ENCODE assay signal across 8 mouse cellular contexts in the genomic region with DNA sequence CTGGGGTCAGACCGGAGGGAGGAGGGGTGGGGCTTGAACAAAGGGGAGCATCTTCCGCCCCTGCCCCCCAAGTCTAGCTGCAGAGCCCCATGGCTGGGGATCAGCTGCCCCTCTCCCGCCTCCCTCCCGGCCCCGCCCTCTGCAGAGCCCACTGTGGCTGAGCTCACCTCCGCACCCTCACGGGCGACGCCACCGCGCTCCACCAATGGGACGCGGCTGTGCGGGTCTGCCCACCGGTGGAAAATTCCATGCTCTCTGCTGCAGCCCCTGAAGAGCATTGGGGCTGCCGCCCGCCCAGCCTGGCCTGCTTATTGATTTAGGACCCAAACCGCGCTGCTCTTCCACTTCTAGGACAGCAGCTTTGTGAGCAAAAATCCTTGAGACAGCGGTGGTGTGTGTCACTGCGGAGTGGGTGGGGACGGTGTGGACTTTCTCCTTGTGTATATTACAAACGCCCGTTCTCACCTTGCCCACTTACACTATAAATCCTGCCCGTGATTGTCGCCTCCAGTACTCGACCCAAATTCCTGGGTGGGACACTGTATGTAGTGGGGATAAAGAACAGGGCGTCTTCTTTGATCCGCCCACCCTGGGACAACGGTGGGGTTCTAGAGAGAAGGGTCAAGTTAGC.
A peak's percentile ranks its signal among the peaks of the same experiment; 100 is the strongest.
DNase-seq lines count a peak whose midpoint lies in the region; ATAC-seq and TF ChIP-seq lines count a peak whose summit lies in the region.
"Had no signal": no experiment of that assay in that cellular context is flagged by ENCODE, and none has a peak within 500 bp of the region (broad histone marks: within the 10 kb centered on the region; RNA-seq: fewer than 3 reads in every experiment).

No protein-coding gene starts in this region.

- DNase-seq in cerebellum, adult 8-10 months = peak; percentile 83
- peak; percentile 34 to 47 for DNase-seq in heart, postnatal 36 days
- DNase-seq in layer of hippocampus, adult 11-12 months (ENCODE audit: low spot score) = peak; percentile 72
- no peak for DNase-seq in liver, embryonic 14.5 days (ENCODE audit: low read depth in 3 of 3, low spot score in 3 of 3)
- DNase-seq in thymus, postnatal 14 days = peak; percentile 37

- peak; percentile 96 for ATAC-seq in forebrain, embryonic 16.5 days
- ATAC-seq in liver, embryonic 14.5 days (ENCODE audit: insufficient read depth) = peak; percentile 70
- peak; percentile 96 for ATAC-seq in neural tube, embryonic 14.5 days (ENCODE audit: low read depth)

- peak overlapping the region; percentile 39; the same call in 1 of the 2 replicates for H3K27ac ChIP-seq in forebrain, embryonic 16.5 days (ENCODE audit: low read length)
- no peak overlapping the region for H3K27ac ChIP-seq in liver, embryonic 14.5 days
- H3K27ac ChIP-seq in neural tube, embryonic 14.5 days (ENCODE audit: low read depth, low read length) = peak overlapping the region; percentile 81
- H3K27ac ChIP-seq: macrophage had no signal

- peak overlapping the region; percentile 66 for H3K9ac ChIP-seq in forebrain, embryonic 16.5 days (replicated peaks; ENCODE audit: low read depth, low read length)
- no peak overlapping the region for H3K9ac ChIP-seq in liver, embryonic 14.5 days (replicated peaks)
- peak overlapping the region; percentile 64 for H3K9ac ChIP-seq in neural tube, embryonic 14.5 days (replicated peaks; ENCODE audit: low read depth, low read length)

- WGBS in forebrain, embryonic 16.5 days = 4% methylated on average over 29 of the region's 30 CpGs
- WGBS in liver, embryonic 14.5 days (ENCODE audit: insufficient replicate concordance) = 5% methylated on average over 30 of the region's 30 CpGs
- WGBS in neural tube, embryonic 14.5 days = 3% methylated on average over 29 of the region's 30 CpGs

- H3K4me3 ChIP-seq in forebrain, embryonic 16.5 days (replicated peaks; ENCODE audit: low read length) = peak overlapping the region; percentile 59
- peak overlapping the region; percentile 3 to 25; a peak in 2 of 4 replicates for H3K4me3 ChIP-seq in liver, embryonic 14.5 days (ENCODE audit: insufficient read depth in 1 of 2, low read depth in 2 of 2, low read length in 2 of 2)
- H3K4me3 ChIP-seq in neural tube, embryonic 14.5 days (ENCODE audit: low read depth, low read length) = peak overlapping the region; percentile 36

- H3K9me3 ChIP-seq in forebrain, embryonic 16.5 days (ENCODE audit: control insufficient read depth, low read length) = no peaks in the 10 kb centered on the region
- H3K9me3 ChIP-seq in liver, embryonic 14.5 days (ENCODE audit: control insufficient read depth, low read length) = no peaks in the 10 kb centered on the region
- no peaks in the 10 kb centered on the region for H3K9me3 ChIP-seq in neural tube, embryonic 14.5 days (ENCODE audit: control insufficient read depth, low read length)

- intact Hi-C loops in heart, postnatal 36 days (cut with DNase I) = loop anchor here (5.0 kb wide), 1 partner anchor 221 kb away; no protein-coding TSS in a partner anchor

- H3K4me1 ChIP-seq in forebrain, embryonic 16.5 days (replicated peaks; ENCODE audit: control insufficient read depth, insufficient read depth, low read length) = peaks cover 10% of the 10 kb centered on the region
- H3K4me1 ChIP-seq in liver, embryonic 14.5 days (replicated peaks; ENCODE audit: control insufficient read depth in 2 of 2, insufficient read depth in 2 of 2, low read length in 1 of 2) = no peaks in the 10 kb centered on the region
- H3K4me1 ChIP-seq in neural tube, embryonic 14.5 days (ENCODE audit: control insufficient read depth, insufficient read depth, low read length) = peaks cover 14% of the 10 kb centered on the region

- H3K4me2 ChIP-seq in forebrain, embryonic 16.5 days (ENCODE audit: low read length) = peak overlapping the region; percentile 98
- H3K4me2 ChIP-seq in liver, embryonic 14.5 days (ENCODE audit: low read depth) = peak overlapping the region; percentile 50
- peak overlapping the region; percentile 63 for H3K4me2 ChIP-seq in neural tube, embryonic 14.5 days (ENCODE audit: low read depth, low read length)

- no peaks in the 10 kb centered on the region for H3K27me3 ChIP-seq in forebrain, embryonic 16.5 days (replicated peaks; ENCODE audit: control insufficient read depth, insufficient read depth, low read length)
- H3K27me3 ChIP-seq in liver, embryonic 14.5 days (ENCODE audit: control insufficient read depth, insufficient read depth, low read length) = peaks cover 4% of the 10 kb centered on the region; the same call in 1 of the 2 replicates
- no peaks in the 10 kb centered on the region for H3K27me3 ChIP-seq in neural tube, embryonic 14.5 days (ENCODE audit: control insufficient read depth, insufficient read depth, low read length)

- no peaks in the 10 kb centered on the region for H3K36me3 ChIP-seq in forebrain, embryonic 16.5 days (ENCODE audit: control insufficient read depth, insufficient read depth)
- no peaks in the 10 kb centered on the region for H3K36me3 ChIP-seq in liver, embryonic 14.5 days (replicated peaks; ENCODE audit: control insufficient read depth, insufficient read depth, low read depth)
- H3K36me3 ChIP-seq in neural tube, embryonic 14.5 days (ENCODE audit: control insufficient read depth, insufficient read depth, low read length) = no peaks in the 10 kb centered on the region

- TF ChIP-seq CTCF in liver, embryonic 14.5 days (IDR thresholded peaks at IDR 0.05; ENCODE audit: low read depth) = no peak

- no peak for TF ChIP-seq EP300 in liver, embryonic 14.5 days (IDR thresholded peaks at IDR 0.05; ENCODE audit: low read depth)

Comparison
In these comparisons a context has a peak if more than half of its experiments do, and no peak if none do; other contexts are left out.
1. DNase-seq: peak in cerebellum, adult 8-10 months (single experiment), heart, postnatal 36 days (2 of 2), layer of hippocampus, adult 11-12 months (single experiment) and thymus, postnatal 14 days (single experiment); none in liver, embryonic 14.5 days (0 of 3).
2. Peak in every context shown above with its lines, with median percentiles within 50 percentile points of each other: ATAC-seq, H3K4me2 ChIP-seq and H3K4me3 ChIP-seq.